Mouse (Mus musculus) kidney, adult 9 months (tissue): ENCODE measurements at regions not wholly inside any gene's neighbourhood (a gene's known extent, or its start where the extent isn't known, plus 50 kb on each side); places are given as distances from the start of the nearest gene placed in this dataset.

Experiments
- DNase-seq: peaks from one replicate; pipeline ENCODE4 v3.0.0; 2022

- no peak for DNase-seq
Measured at GRCm38 (mm10) chr12:54264893-54265835, 61.5 kb upstream of the Egln3 start.

GRCm38 (mm10) chr12:54264418-54264733 is 60.7 kb upstream of the Egln3 start:
- DNase-seq: no peak

GRCm38 (mm10) chr12:54263733-54264417 is 60.2 kb upstream of the Egln3 start:
- peak; percentile 37 for DNase-seq

DNA sequence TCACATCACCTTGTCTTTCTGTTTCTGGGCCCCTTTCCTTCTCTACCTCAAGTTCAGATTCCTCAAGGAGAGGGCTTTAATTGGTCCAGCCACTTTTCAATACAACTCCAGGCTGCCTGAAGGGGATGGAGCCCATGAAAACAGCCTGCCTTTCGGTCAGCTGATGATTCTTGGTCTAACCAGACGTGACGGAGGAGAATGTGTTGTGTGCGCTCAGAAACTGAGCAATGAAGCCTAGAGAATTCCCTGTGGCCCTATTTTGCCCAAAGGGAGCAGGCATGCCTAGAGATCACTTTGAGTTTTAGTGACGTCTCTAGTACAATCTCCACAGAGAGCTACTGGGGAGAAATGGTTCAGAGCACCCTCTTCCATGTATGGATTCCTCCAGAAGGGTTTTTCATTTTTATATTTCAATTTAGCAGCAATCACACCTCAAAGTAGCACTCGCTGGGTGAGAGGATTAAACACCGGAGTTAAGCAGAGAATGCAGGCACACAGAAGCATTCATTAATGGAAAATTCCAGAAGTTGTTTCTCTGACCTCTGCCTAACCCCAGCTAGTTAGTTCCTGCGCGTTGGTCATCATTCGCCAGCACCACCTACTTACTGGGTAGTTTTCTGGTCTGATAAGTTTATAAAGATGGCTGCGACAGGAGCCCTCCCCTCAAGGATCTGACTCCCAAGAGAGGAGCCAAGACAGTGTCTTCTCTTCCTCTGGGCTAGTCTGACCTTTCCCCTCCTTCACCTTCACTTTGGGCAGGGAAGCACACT is 58.8 kb upstream of the Egln3 start:
- peak; percentile 65 for DNase-seq

GRCm38 (mm10) chr12:54261426-54261825 is 57.8 kb upstream of the Egln3 start:
- peak; percentile 73 for DNase-seq

DNA sequence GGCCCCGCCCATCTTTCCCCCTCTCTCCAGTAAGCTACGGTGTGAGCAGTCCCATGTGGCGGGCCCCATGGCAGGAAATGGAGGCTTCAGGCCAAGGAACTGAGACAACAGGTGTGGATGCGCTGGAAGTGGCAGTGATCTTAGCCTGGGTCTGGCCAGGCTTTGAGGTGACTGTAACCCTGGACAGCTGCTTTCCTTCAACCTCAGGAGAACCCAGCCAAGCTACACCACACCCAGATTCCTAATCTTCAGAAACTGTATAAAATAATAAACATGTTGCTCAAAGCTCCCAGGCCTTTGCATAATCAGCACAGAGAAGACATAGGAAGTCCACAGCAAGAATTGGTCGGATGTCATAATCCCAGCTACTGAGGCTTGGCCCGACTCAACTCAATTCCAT is 56.8 kb upstream of the Egln3 start:
- no peak for DNase-seq

DNA sequence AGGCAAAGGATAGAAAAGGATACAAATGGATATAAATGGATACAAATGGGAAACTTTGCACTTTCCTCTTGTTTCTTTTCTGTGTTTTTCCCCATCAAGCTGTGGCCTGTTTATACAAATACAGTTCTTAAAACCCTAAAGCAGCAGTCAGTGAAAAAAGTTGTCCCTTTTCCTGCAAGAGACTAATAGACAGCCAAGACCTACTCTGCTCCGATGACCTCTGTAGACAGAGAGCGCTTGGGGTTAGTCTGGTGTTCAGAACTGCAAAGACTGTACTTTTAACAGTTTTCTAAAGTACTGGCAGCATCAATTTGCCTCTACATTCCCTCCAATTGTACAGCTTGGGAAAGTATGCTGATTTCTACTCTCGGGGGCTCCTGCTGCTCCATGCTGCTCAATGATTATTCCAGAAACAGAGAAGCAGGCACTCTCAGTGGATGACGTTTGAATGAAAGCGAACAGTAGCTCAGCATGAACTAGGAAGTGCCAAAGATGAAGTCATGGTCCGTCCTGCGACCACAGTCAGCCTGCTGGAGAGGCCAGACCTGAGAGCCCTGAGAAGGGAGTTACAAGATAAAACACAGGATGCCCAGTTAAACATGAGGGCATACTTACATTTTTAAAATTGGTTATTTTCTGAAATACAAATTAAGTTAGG is 54.2 kb upstream of the Egln3 start:
- no peak for DNase-seq

GRCm38 (mm10) chr12:54256506-54257128 is 53.0 kb upstream of the Egln3 start:
- no peak for DNase-seq
